Mouse (Mus musculus) gastrocnemius, postnatal 10 days (tissue): ENCODE measurements around the gene Csnk1e. TPM values are rescaled to one million over a fixed set of nuclear protein-coding genes. Genes with fewer than 3 reads are reported as not detected.

Experiments
- microRNA-seq, 2 experiments: library from miRNA; unstranded; fragments of <30 nt; microRNA quantifications; one replicate each; pipeline ENCODE4 v1.2.0; 2021
- total RNA-seq, 2 experiments: library from RNA; stranded (reverse); gene quantifications; 2 replicates each; pipeline ENCODE4 v1.2.3; 2021

Gene Csnk1e
- total RNA-seq, 2 experiments from 2014 or later: 55.5 to 60.8 TPM

Small RNAs within 50 kb of the gene (microRNA-seq; reads per million reads assigned to microRNA genes)
- 0 reads per million in 2 experiments for gene Gm44302
- 0.64 to 0.75 reads per million in 2 experiments for gene Mir1943

Other genes with a start within 250 kb of the Csnk1e start
- gene Pick1, start 226.4 kb downstream of the Csnk1e start, total RNA-seq: 10 to 100 TPM; 21.4 to 24.8 TPM
- gene Gm49486, start 226.2 kb downstream of the Csnk1e start, total RNA-seq: under 1 TPM; 0.45 to 0.54 TPM
- gene Slc16a8, start 200.8 kb downstream of the Csnk1e start, total RNA-seq: under 1 TPM in 1 of 2 experiments, not detected in 1; 0.14 TPM
- gene Baiap2l2, start 170.0 kb downstream of the Csnk1e start, total RNA-seq: 1 to 10 TPM; 3.1 to 3.6 TPM
- gene Pla2g6, start 127.2 kb downstream of the Csnk1e start, total RNA-seq: 1 to 10 TPM; 9.2 to 9.8 TPM
- 1 to 10 TPM; 2.0 to 2.6 TPM for gene Maff, start 108.9 kb downstream of the Csnk1e start, total RNA-seq
- 10 to 100 TPM; 42.0 to 47.5 TPM for gene Tmem184b, start 52.0 kb downstream of the Csnk1e start, total RNA-seq
- gene Kcnj4, start 49.7 kb upstream of the Csnk1e start, total RNA-seq: under 1 TPM; 0.26 to 0.27 TPM
- gene Kdelr3, start 60.8 kb upstream of the Csnk1e start, total RNA-seq: 10 to 100 TPM; 29.9 to 38.0 TPM
- 100 to 1,000 TPM in 1 of 2 experiments, 10 to 100 TPM in 1; 94.8 to 163 TPM for gene Ddx17, start 91.2 kb upstream of the Csnk1e start, total RNA-seq
- gene Dmc1, start 149.5 kb upstream of the Csnk1e start, total RNA-seq: 1 to 10 TPM in 1 of 2 experiments, under 1 TPM in 1; 0.40 to 1.0 TPM
- 1 to 10 TPM; 1.2 to 1.8 TPM for gene Fam227a, start 203.4 kb upstream of the Csnk1e start, total RNA-seq
- gene Cby1, start 203.6 kb upstream of the Csnk1e start, total RNA-seq: 10 to 100 TPM; 22.6 to 24.9 TPM
- gene Tomm22, start 215.3 kb upstream of the Csnk1e start, total RNA-seq: 100 to 1,000 TPM in 1 of 2 experiments, 10 to 100 TPM in 1; 90.5 to 102 TPM
- 10 to 100 TPM; 11.8 to 13.1 TPM for gene Josd1, start 232.4 kb upstream of the Csnk1e start, total RNA-seq
- 10 to 100 TPM; 14.3 to 16.8 TPM for gene Gtpbp1, start 235.3 kb upstream of the Csnk1e start, total RNA-seq